Mouse (Mus musculus): ENCODE data around the gene Olfr12. TPM values are rescaled to one million over a fixed set of nuclear protein-coding genes. Genes with fewer than 3 reads are reported as not detected.

Gene Olfr12
- total RNA-seq, 2 experiments from 2014 or later, result not detected

Other genes starting within 250 kb of the Olfr12 start
- 47.2 and 55.0 TPM in 2 replicates for gene Ndufa10, start 143.9 kb upstream of the Olfr12 start, total RNA-seq (2015; ENCODE audit: low replicate concordance)
- gene Ndufa10, start 143.9 kb upstream of the Olfr12 start, total RNA-seq (2017; ENCODE audit: low replicate concordance), result 14.1 and 42.1 TPM in 2 replicates
- gene Olfr1416, start 132.7 kb upstream of the Olfr12 start, total RNA-seq (2015; ENCODE audit: low replicate concordance), result not detected in 2 replicates
- gene Olfr1416, start 132.7 kb upstream of the Olfr12 start, total RNA-seq (2017; ENCODE audit: low replicate concordance), result not detected in 2 replicates
- gene Olfr1415, start 121.7 kb upstream of the Olfr12 start, total RNA-seq (2015; ENCODE audit: low replicate concordance), result not detected in 2 replicates
- not detected in 2 replicates for gene Olfr1415, start 121.7 kb upstream of the Olfr12 start, total RNA-seq (2017; ENCODE audit: low replicate concordance)
- gene Olfr1414, start 99.1 kb upstream of the Olfr12 start, total RNA-seq (2015; ENCODE audit: low replicate concordance), result not detected in 2 replicates
- not detected in 2 replicates for gene Olfr1414, start 99.1 kb upstream of the Olfr12 start, total RNA-seq (2017; ENCODE audit: low replicate concordance)
- not detected in 2 replicates for gene Olfr1413, start 46.5 kb upstream of the Olfr12 start, total RNA-seq (2015; ENCODE audit: low replicate concordance)
- gene Olfr1413, start 46.5 kb upstream of the Olfr12 start, total RNA-seq (2017; ENCODE audit: low replicate concordance), result not detected in 2 replicates
- gene Olfr1412, start 32.0 kb upstream of the Olfr12 start, total RNA-seq (2015; ENCODE audit: low replicate concordance), result not detected in 2 replicates
- gene Olfr1412, start 32.0 kb upstream of the Olfr12 start, total RNA-seq (2017; ENCODE audit: low replicate concordance), result not detected in 2 replicates
- gene Olfr1411, start 23.4 kb upstream of the Olfr12 start, total RNA-seq (2015; ENCODE audit: low replicate concordance), result not detected in 2 replicates
- gene Olfr1411, start 23.4 kb upstream of the Olfr12 start, total RNA-seq (2017; ENCODE audit: low replicate concordance), result not detected in 2 replicates
- gene Olfr1410, start 12.0 kb upstream of the Olfr12 start, total RNA-seq (2015; ENCODE audit: low replicate concordance), result not detected in 2 replicates
- gene Olfr1410, start 12.0 kb upstream of the Olfr12 start, total RNA-seq (2017; ENCODE audit: low replicate concordance), result not detected in 2 replicates
- gene Cops9, start 24.2 kb downstream of the Olfr12 start, total RNA-seq (2015; ENCODE audit: low replicate concordance), result 37.2 and 48.6 TPM in 2 replicates
- 8.2 and 24.3 TPM in 2 replicates for gene Cops9, start 24.2 kb downstream of the Olfr12 start, total RNA-seq (2017; ENCODE audit: low replicate concordance)
- gene Otos, start 31.1 kb downstream of the Olfr12 start, total RNA-seq (2015; ENCODE audit: low replicate concordance), result not detected in 2 replicates
- 0.70 and 1.1 TPM in 2 replicates for gene Otos, start 31.1 kb downstream of the Olfr12 start, total RNA-seq (2017; ENCODE audit: low replicate concordance)
- 8.2 and 9.6 TPM in 2 replicates for gene Gpc1, start 213.9 kb downstream of the Olfr12 start, total RNA-seq (2015; ENCODE audit: low replicate concordance)
- 6.8 and 7.4 TPM in 2 replicates for gene Gpc1, start 213.9 kb downstream of the Olfr12 start, total RNA-seq (2017; ENCODE audit: low replicate concordance)